Mouse (Mus musculus) megakaryocyte, adult 5-6 weeks (primary cell): ENCODE measurements around the gene Sgsm3. TPM values are rescaled to one million over a fixed set of nuclear protein-coding genes. Genes with fewer than 3 reads are reported as not detected.
A peak's percentile ranks its signal among the peaks of the same experiment; 100 is the strongest.

Experiments
- ATAC-seq: 2 replicates; pipeline ENCODE4 v1.8.0; 2016; ENCODE audit warnings: mild to moderate bottlenecking, inconsistent platforms; ENCODE audit not compliant: poor library complexity, severe bottlenecking
- total RNA-seq, 2 experiments: library from RNA; stranded (forward) in 1 of 2; stranded (reverse) in 1 of 2; fragments of 153-499, 151-499 nt in 1 of 2; fragments of 221-1000, 200-1000 nt in 1 of 2; gene quantifications; 2 replicates each; pipeline versions ENCODE4 v1.2.3 to v1.2.4; 2015 to 2017

The Sgsm3 gene
- total RNA-seq, 2 experiments from 2014 or later = 5.9 to 20.7 TPM

GRCm38 (mm10) chr15:81021377-81021776 is 43.8 kb downstream of the Sgsm3 start:
- ATAC-seq = peak; percentile 94

- ATAC-seq = no peak
Observed at GRCm38 (mm10) chr15:81022437-81022836, 44.9 kb downstream of the Sgsm3 start.

DNA sequence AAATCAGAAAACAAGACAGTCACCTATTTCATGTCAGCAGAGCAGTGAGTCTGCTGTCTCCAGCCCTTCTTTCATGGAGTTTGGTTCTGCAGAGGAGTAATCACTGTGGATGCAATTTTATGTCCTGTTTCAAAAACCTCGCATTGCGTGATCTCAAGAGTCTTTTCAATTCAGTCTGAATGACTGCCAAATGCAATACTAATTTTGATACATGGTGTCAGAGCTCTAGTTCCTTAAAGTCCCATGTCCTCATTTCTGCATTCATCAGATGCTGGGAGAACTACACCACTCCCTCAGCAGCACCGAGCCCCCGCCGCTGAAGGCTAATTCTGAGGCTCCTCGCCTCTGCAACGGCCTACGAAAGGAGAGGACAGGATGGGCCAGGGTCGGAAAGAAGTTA is 46.3 kb downstream of the Sgsm3 start:
- no peak for ATAC-seq

- no peak for ATAC-seq
Observed at GRCm38 (mm10) chr15:81026901-81027300, 49.3 kb downstream of the Sgsm3 start.

DNA sequence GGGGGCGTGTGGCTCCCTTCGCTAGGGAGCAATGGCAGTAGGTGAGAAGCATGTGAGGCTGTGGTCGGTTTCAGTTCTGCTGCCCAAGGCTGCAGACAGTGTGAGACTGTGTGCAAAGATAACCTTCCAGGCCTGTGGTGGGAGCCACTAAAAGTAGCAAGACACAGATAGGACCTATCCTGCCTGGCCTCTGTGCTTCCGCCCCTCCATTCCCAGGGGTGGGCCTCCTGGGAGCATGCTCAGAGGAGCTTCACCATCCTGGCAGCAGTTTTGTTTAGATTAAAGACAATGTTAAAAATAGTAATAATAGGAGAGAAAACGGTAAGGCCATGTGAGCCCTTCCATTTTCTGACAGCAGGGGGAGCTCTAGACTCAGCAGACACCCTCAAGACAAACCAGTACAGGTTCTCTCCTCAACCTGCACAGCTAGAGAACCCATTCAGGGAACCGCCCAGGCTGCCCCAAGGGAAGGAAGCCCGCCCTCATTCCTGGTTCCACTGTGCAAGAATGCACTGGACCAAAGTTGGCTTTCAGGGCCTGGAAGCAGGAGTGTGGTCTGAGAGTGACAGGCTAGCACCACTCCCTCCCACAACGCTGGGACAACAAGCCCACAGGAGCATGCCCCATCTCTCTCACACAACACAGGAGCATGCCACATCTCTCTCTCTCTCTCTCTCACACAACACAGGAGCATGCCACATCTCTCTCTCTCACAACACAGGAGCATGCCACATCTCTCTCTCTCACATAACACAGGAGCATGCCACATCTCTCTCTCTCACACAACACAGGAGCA is 50.0 kb downstream of the Sgsm3 start:
- ATAC-seq = peak; percentile 88

- ATAC-seq = no peak
Observed at GRCm38 (mm10) chr15:81030891-81031425, 53.4 kb downstream of the Sgsm3 start.

- no peak for ATAC-seq
Observed at GRCm38 (mm10) chr15:81031611-81032010, 54.0 kb downstream of the Sgsm3 start.

- ATAC-seq = peak; percentile 76
Observed at GRCm38 (mm10) chr15:81032941-81033629, 55.5 kb downstream of the Sgsm3 start.

DNA sequence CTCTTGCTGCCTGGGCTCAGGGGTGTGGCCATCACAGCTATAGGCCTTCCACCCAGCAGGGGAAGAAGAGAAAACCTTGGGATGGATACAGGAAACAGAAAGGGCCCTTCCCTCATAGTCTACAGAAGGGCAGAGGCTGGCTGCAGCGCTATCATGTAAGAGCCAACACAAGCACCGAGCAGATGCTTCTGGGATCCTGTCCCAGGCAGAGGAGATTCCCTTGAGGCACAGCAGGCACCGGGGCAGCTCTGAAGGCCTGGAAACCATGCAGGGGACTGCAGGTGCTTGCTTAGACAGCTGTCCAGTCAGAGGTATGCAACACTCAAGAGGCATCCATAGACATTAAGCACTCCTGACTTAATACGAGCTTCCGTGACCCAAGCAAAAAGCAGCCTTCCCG is 56.6 kb downstream of the Sgsm3 start:
- no peak for ATAC-seq

DNA sequence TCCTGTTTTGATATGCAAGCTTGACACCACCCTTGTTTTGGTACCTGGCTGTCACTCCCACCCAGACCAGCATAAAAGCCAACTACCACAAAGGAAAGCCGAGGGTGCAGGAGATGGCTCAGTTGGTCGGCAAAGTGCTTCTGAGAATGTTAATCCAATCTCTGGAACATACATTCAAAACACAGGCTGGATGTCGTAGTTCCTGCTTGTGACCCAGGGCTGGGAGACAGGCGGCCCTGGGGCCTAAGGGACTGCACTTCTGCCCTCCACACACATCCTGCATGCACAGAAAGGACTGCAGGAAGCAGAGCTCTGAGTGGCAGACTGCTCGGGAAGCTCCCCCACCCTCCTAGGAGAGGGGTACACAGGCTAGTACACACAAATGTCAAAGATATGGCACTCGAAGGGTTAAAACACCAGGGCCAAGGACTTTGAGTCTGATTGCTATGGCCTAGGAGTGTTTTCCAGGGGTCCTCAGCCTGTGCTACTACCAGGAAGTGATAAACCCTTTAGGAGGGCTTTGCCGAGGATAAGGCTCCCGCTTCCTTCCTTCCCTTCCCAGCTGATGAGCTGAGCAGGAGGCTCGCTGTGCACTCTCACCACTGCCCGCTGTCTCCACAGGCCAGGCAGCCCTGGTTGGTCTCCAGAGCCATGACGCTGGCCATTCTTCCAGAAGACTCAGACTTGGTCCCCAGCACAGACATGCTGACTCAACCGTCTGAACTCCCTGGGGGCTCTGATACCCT is 58.0 kb downstream of the Sgsm3 start:
- no peak for ATAC-seq

DNA sequence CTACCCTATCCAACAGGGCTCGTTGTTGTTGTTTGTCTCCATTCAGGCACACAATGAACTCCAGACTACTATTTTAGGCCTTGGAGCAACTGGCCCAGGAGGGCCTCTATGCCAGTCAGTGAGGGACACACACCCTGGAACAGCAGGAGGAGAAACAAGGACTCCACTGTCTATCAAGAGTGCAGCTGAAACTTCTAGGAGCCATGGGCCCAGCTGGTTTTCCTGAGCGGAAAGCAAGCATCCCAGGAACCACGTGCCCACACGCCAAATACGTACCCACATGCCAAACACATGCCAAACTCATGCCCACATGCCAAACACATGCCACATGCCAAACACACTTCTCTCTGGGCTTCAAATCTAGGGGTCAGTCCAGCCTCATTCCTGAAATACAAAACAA is 60.9 kb downstream of the Sgsm3 start:
- no peak for ATAC-seq

- ATAC-seq = no peak
Observed at GRCm38 (mm10) chr15:81041767-81042166, 64.2 kb downstream of the Sgsm3 start.

DNA sequence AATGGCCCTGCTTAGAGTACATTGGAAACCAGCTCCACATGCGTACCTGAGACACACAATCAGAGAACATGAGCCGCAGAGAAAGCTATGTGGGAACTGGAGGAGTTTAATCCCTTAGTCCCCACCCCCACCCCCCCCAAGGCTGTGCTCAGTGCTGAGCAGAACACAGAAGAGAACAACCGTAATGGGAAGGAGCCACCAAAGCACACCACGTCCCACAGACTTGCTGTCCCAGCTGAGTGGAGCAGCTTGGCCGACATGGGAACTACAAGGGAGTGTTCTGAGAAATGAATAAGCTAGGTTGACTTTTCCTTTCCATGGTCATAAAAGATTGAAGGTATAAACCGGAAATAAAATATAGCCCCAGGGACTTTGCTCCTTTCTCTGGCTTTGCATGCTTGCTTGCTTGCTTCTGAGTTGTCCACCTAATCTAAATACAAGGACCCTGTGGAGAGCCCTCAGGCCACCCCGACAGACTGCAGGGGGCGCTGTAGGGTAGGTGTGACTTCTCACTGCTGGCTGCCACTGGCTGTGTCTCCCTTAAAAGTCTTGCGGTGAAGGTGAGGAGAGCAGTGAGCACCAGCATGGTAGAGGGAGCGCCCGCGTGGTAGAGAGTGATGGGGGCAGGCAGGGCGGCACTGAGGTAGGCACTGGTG is 64.8 kb downstream of the Sgsm3 start:
- peak; percentile 26 for ATAC-seq

- ATAC-seq = peak; percentile 80
Observed at GRCm38 (mm10) chr15:81044446-81044845, 66.9 kb downstream of the Sgsm3 start.

DNA sequence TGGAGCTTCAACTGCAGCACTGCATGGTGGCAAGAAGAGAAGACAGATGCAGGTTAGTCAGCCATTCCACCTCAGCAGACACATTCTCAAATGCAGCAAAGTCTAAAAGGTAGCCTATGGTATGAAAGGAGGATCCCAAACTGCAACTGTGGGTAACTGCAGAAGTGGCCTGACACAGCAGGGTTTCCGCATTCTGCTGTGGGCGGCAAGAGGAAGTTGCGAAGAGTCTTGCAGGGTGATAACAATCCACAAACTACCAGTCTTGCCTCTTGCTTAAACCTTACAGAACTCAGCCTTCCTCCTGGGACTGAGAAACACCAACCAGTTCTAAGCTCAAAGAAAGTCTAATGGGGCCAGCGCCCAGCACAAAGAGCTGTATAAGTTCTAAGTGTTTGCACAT is 67.8 kb downstream of the Sgsm3 start:
- peak; percentile 71 for ATAC-seq

DNA sequence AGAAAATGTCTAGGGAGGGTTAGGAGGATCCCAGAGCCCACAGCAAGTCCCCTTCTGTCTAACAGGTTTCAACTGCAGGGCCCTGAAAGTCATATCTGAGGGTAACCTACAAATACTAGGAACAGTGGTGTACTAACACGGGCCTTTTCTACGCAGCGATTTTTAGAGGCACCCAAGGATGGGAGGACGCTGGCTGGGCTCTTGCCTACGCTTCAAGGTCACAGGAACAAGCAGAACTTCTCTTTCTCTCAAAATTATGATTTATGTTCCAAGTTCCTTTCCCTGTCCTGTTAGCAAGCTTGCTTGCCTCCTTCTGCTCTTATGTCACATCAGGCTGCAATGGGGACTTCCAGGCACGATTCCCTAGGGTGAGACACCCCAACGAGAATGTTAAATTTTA is 68.5 kb downstream of the Sgsm3 start:
- no peak for ATAC-seq

- no peak for ATAC-seq
Observed at GRCm38 (mm10) chr15:81047497-81047896, 69.9 kb downstream of the Sgsm3 start.

- ATAC-seq = peak; percentile 61
Observed at GRCm38 (mm10) chr15:81049401-81050053, 72.0 kb downstream of the Sgsm3 start.

GRCm38 (mm10) chr15:81050488-81050887 is 72.9 kb downstream of the Sgsm3 start:
- no peak for ATAC-seq

GRCm38 (mm10) chr15:81052491-81052890 is 74.9 kb downstream of the Sgsm3 start:
- ATAC-seq = no peak
